Mouse (Mus musculus) liver, embryonic 15.5 days (tissue): Measurements from ENCODE around the gene Eif4e3. TPM values are rescaled to one million over a fixed set of nuclear protein-coding genes. Genes with fewer than 3 reads are reported as not detected.
A peak's percentile ranks its signal among the peaks of the same experiment; 100 is the strongest.

Source experiments
- ATAC-seq: fragments of 200-750 bp; cut with Nextera tagmentation; 2 replicates; pipeline ENCODE4 v1.8.0; 2017; ENCODE audit warnings: moderate number of reproducible peaks, mild to moderate bottlenecking, moderate library complexity; ENCODE audit not compliant: insufficient read depth
- H3K27ac ChIP-seq: fragments of 300-500 bp; sonication (generic); replicated peaks from 2 replicates; pipeline ENCODE4 v1.5.1; 2015; ENCODE audit warnings: mild to moderate bottlenecking, inconsistent platforms
- H3K27me3 ChIP-seq: fragments of 300-500 bp; sonication (generic); 2 replicates; pipeline ENCODE4 v1.6.1; 2015; ENCODE audit warnings: mild to moderate bottlenecking, inconsistent platforms
- H3K36me3 ChIP-seq: fragments of 300-500 bp; sonication (generic); replicated peaks from 2 replicates; pipeline ENCODE4 v1.6.1; 2015; ENCODE audit warnings: moderate library complexity, mild to moderate bottlenecking, inconsistent platforms
- H3K4me1 ChIP-seq: fragments of 300-500 bp; sonication (generic); replicated peaks from 2 replicates; pipeline ENCODE4 v1.6.1; 2015; ENCODE audit warnings: inconsistent platforms
- H3K4me2 ChIP-seq: fragments of 300-500 bp; sonication (generic); 2 replicates; pipeline ENCODE4 v1.6.1; 2015; ENCODE audit warnings: moderate library complexity, mild to moderate bottlenecking, inconsistent platforms
- H3K4me3 ChIP-seq: fragments of 300-500 bp; sonication (generic); replicated peaks from 2 replicates; pipeline ENCODE4 v1.5.1; 2015; ENCODE audit warnings: mild to moderate bottlenecking, inconsistent platforms
- H3K9ac ChIP-seq: fragments of 300-500 bp; sonication (generic); 2 replicates; pipeline ENCODE4 v1.6.1; 2015; ENCODE audit warnings: moderate library complexity, mild to moderate bottlenecking, inconsistent platforms
- H3K9me3 ChIP-seq: fragments of 300-500 bp; sonication (generic); replicated peaks from 2 replicates; pipeline ENCODE4 v1.6.1; 2016; ENCODE audit warnings: inconsistent platforms
- WGBS: fragments of 180-500 bp; shearing (Covaris S2); methylation state at CpG from one replicate; pipeline ENCODE4 v1.1.7; 2015; ENCODE audit warnings: mixed read lengths; ENCODE audit not compliant: insufficient replicate concordance; 5-methylcytosine and 5-hydroxymethylcytosine counted together
- polyA plus RNA-seq: library from polyadenylated mRNA; unstranded; fragments of >200 nt; fragmentation: Nextera tagmentation; extraction: Ambion mirVana; gene quantifications from 2 replicates; pipeline ENCODE4 v1.2.1, GENCODE M21; 2015

The Eif4e3 gene
- polyA plus RNA-seq = 1.9 and 2.2 TPM in 2 replicates

DNA sequence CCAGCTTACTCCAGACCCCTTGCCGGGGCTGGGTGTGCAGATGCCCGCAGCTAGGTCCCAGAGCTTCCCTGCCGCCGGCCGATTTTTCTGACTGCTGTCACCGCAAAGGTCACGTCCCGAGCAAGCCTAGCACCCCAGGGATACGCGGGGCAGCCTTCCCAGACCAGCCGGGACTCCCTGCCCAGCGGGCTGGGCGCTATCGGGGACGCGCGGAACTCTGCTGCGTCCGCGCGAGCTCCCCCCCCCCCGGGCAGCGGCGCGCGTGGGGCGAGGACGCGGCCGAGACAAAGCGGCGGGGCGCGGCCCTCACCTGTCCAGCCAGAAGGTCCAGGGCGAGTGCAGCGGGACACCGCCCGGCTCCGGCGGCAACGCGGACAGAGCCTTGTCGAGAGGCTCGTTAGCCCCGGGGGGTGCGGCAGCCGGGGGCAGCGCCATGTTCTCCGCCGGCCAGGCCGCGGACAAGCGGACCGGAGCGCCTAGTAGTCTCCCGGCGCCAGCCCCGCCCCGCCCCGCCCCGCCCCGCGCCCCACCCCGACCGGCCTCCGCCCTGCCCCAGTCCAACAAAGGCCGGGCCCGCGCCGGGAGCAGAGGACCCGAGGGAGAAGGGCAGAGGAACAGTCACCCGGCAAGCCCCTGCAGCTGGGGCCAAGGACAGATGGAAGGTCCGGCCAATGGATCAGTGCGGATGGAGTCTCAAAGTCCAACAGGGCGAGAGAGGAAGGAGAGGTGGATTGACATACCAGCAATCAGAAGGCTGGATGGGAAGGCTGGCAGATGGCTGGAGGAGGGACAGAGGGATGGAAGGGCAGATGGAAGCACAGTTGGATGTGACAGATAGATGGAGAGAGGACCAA lies at the start of gene Eif4e3, which contains the start of gene Gm20696:
Gene Eif4e3, minus strand, starts transcription at position 454 of the 854 bp plus-strand sequence.
Gene Gm20696, minus strand, starts transcription at position 480 of the 854 bp plus-strand sequence.
- ATAC-seq = peak; percentile 75
- no peak within 1 kb of the TSS for H3K27ac ChIP-seq
- no peaks in the 10 kb centered on the region for H3K9me3 ChIP-seq
- H3K4me3 ChIP-seq = peak within 1 kb of the TSS; percentile 60
- no peaks in the 10 kb centered on the region for H3K36me3 ChIP-seq
- no peak within 1 kb of the TSS for H3K9ac ChIP-seq
- H3K4me1 ChIP-seq = peaks cover 15% of the 10 kb centered on the region
- under 1% methylated on average over 66 of the region's 75 CpGs for WGBS
- H3K4me2 ChIP-seq = peak within 1 kb of the TSS; percentile 67
- peaks cover 51% of the 10 kb centered on the region for H3K27me3 ChIP-seq

DNA sequence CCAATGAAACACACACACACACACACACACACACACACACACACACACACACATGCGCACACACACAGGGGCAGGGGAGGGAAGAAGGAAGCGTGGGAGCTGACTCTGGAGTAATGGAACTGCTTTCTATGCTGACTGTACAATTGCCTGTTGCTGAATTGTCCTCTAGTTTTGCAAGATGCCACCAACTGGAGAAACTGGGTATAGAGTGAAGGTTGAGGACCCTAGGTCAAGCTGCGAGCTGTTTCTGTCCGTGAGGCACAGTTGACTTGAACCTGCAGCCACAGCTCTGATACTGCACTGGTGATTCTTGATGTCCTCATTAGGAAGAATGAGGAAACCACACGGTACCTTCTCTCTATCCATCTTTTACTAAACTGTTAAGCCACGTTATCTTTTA lies 49.3 kb upstream of the Eif4e3 start:
- WGBS = 30% methylated on average over 5 of the region's 6 CpGs
- Histone ChIP-seq H3K4me1 (no peaks in the 10 kb centered on the region), H3K27ac (no peak overlapping the region), H3K4me3 (no peak overlapping the region), H3K36me3 (no peaks in the 10 kb centered on the region), H3K27me3 (no peaks in the 10 kb centered on the region), H3K9me3 (no peaks in the 10 kb centered on the region), H3K9ac (no peak overlapping the region), H3K4me2 (no peak overlapping the region)
- no peak for ATAC-seq

GRCm38 (mm10) chr6:99715191-99715590 lies 48.6 kb upstream of the Eif4e3 start:
- WGBS = 47% methylated on average over 6 of the region's 6 CpGs
- Histone ChIP-seq H3K27ac (no peak overlapping the region), H3K9ac (no peak overlapping the region), H3K4me1 (no peaks in the 10 kb centered on the region), H3K4me2 (no peak overlapping the region), H3K9me3 (no peaks in the 10 kb centered on the region), H3K36me3 (no peaks in the 10 kb centered on the region), H3K27me3 (no peaks in the 10 kb centered on the region), H3K4me3 (no peak overlapping the region)
- ATAC-seq = no peak

DNA sequence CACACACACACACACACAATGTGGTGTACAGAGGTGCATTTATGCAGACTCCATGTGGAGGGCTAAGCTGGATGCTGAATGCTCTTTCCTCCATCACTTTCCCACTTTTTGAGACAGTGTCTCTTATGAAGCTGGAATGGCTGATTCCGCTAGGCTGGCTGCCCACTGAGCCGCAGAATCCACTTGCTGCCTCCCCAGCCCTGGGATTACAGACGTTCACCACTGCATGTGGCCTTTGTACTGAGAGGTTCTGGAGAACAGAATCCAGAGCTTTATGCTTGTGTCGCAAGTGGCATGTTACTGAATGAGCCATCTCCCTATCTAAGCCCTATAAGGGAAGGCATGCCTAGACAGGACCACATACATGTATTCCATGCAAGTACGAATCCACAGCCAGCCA lies 46.7 kb upstream of the Eif4e3 start:
- ATAC-seq = no peak
- Histone ChIP-seq H3K4me1 (no peaks in the 10 kb centered on the region), H3K36me3 (no peaks in the 10 kb centered on the region), H3K4me3 (no peak overlapping the region), H3K9me3 (no peaks in the 10 kb centered on the region), H3K9ac (no peak overlapping the region), H3K27me3 (no peaks in the 10 kb centered on the region), H3K27ac (no peak overlapping the region), H3K4me2 (no peak overlapping the region)
- WGBS = 68% methylated on average over 5 of the region's 5 CpGs

GRCm38 (mm10) chr6:99711576-99712101 lies 45.1 kb upstream of the Eif4e3 start:
- Histone ChIP-seq H3K27ac (no peak overlapping the region), H3K4me1 (no peaks in the 10 kb centered on the region), H3K27me3 (no peaks in the 10 kb centered on the region), H3K9ac (no peak overlapping the region), H3K4me2 (no peak overlapping the region), H3K36me3 (no peaks in the 10 kb centered on the region), H3K9me3 (no peaks in the 10 kb centered on the region), H3K4me3 (no peak overlapping the region)
- ATAC-seq = no peak
- 46% methylated on average over 11 of the region's 11 CpGs for WGBS

- Histone ChIP-seq H3K9ac (no peak overlapping the region), H3K4me3 (no peak overlapping the region), H3K36me3 (no peaks in the 10 kb centered on the region), H3K27ac (no peak overlapping the region), H3K27me3 (peaks cover 30% of the 10 kb centered on the region), H3K4me1 (no peaks in the 10 kb centered on the region), H3K4me2 (no peak overlapping the region), H3K9me3 (no peaks in the 10 kb centered on the region)
- no peak for ATAC-seq
- 60% methylated on average over 3 of the region's 3 CpGs for WGBS
Observed at GRCm38 (mm10) chr6:99700484-99700883, 33.9 kb upstream of the Eif4e3 start.

DNA sequence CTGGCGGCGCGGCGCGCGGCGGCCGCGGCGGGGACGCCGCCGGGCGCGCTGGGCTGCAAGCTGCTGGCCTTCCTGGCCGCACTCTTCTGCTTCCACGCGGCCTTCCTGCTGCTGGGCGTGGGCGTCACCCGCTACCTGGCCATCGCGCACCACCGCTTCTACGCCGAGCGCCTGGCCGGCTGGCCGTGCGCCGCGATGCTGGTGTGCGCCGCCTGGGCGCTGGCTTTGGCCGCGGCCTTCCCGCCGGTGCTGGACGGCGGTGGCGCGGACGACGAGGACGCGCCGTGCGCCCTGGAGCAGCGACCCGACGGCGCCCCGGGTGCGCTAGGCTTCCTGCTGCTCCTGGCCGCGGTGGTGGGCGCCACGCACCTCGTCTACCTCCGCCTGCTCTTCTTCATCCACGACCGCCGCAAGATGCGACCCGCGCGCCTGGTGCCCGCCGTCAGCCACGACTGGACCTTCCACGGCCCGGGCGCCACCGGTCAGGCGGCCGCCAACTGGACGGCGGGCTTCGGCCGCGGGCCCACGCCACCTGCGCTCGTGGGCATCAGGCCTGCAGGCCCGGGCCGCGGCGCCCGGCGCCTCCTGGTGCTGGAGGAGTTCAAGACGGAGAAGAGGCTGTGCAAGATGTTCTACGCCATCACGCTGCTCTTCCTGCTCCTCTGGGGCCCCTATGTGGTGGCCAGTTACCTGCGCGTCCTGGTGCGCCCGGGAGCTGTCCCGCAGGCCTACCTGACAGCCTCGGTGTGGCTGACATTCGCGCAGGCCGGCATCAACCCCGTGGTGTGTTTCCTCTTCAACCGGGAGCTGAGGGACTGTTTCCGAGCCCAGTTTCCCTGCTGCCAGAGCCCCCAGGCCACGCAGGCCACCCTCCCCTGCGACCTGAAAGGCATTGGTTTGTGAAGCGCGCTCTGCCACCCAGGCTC lies 26.6 kb upstream of the Eif4e3 start:
- 2% methylated on average over 109 of the region's 110 CpGs for WGBS
- Histone ChIP-seq H3K27ac (no peak overlapping the region), H3K36me3 (no peaks in the 10 kb centered on the region), H3K9ac (no peak overlapping the region), H3K4me3 (peak overlapping the region; percentile 47), H3K27me3 (peaks cover 96% of the 10 kb centered on the region), H3K9me3 (no peaks in the 10 kb centered on the region), H3K4me2 (peak overlapping the region; percentile 68), H3K4me1 (no peaks in the 10 kb centered on the region; the same call in 1 of the 2 replicates)
- ATAC-seq = no peak

DNA sequence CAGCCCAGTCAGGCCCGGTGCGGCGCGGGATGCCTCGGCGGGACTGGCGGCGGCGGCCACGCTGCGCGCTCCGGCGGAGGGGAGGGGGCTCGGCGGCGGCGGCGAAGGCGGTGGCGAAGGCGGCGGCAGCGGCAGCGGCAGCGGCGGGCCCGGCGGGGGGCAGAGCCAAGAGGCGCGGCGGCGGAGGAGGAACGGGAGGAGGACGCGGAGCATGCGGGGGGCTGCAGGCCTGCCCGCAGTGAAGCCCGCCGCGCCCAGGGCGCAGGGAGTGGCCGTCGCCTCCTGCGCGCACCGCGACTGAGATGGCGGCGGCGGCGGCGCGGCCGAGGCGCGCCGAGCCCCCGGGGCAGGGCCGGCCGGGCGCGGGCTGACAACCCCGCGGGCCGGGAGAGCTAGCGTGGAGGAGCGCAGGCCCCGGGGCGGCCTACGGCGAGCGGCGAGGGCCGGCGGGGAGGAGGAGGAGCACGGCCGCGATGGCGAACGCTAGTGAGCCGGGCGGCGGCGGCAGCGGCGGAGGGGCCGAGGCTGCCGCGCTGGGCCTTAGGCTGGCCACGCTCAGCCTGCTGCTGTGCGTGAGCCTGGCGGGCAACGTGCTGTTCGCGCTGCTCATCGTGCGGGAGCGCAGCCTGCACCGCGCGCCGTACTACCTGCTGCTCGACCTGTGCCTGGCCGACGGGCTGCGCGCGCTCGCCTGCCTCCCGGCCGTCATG lies 25.8 kb upstream of the Eif4e3 start, which contains the start of gene Gpr27:
Gene Gpr27, plus strand, starts transcription at position 474 of the 710 bp plus-strand sequence.
- Histone ChIP-seq H3K36me3 (no peaks in the 10 kb centered on the region), H3K9me3 (no peaks in the 10 kb centered on the region), H3K4me3 (peak within 1 kb of the TSS; percentile 47), H3K4me2 (peak within 1 kb of the TSS; percentile 68), H3K27me3 (peaks cover 95% of the 10 kb centered on the region), H3K4me1 (no peaks in the 10 kb centered on the region; the same call in 1 of the 2 replicates), H3K9ac (no peak within 1 kb of the TSS), H3K27ac (no peak within 1 kb of the TSS)
- under 1% methylated on average over 98 of the region's 112 CpGs for WGBS
- ATAC-seq = no peak

GRCm38 (mm10) chr6:99691666-99692205 lies 25.2 kb upstream of the Eif4e3 start:
- no peak overlapping the region for H3K27ac ChIP-seq
- no peak for ATAC-seq
- no peaks in the 10 kb centered on the region for H3K36me3 ChIP-seq
- H3K4me3 ChIP-seq = peak overlapping the region; percentile 47
- H3K4me2 ChIP-seq = peak overlapping the region; percentile 68
- no peaks in the 10 kb centered on the region; the same call in 1 of the 2 replicates for H3K4me1 ChIP-seq
- H3K9ac ChIP-seq = no peak overlapping the region
- H3K9me3 ChIP-seq = no peaks in the 10 kb centered on the region
- WGBS = 8% methylated on average over 25 of the region's 25 CpGs
- H3K27me3 ChIP-seq = peaks cover 92% of the 10 kb centered on the region

DNA sequence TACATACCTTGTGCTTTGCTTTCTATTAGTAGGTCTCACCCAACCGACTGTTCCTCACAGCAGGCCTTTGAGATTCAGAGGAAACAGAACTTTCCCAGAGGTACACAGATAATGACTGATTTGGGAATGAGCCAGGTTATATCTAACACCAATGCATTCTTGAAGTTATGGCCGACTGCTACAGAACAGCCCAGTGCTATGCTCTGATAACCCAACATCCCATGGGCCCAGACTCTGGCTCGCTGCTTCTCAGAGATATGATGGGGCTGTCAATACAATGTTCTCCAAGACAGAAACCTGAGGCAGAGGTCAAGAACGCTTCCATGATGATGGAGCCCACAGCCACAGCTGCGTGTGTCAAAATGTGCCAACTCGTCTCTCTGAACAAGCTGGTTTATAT lies 21.9 kb upstream of the Eif4e3 start:
- ATAC-seq = no peak
- 58% methylated on average over 6 of the region's 6 CpGs for WGBS
- no peaks in the 10 kb centered on the region for H3K36me3 ChIP-seq
- H3K9ac ChIP-seq = no peak overlapping the region
- H3K4me1 ChIP-seq = no peaks in the 10 kb centered on the region; the same call in 1 of the 2 replicates
- no peak overlapping the region for H3K4me2 ChIP-seq
- H3K9me3 ChIP-seq = no peaks in the 10 kb centered on the region
- H3K27me3 ChIP-seq = peaks cover 60% of the 10 kb centered on the region
- no peak overlapping the region for H3K27ac ChIP-seq
- H3K4me3 ChIP-seq = no peak overlapping the region
